Mouse (Mus musculus): Measurements from ENCODE around the gene Baat.
"Not testable (repeated sequence)": the region's sequence is repeated elsewhere in the genome, so short reads cannot be mapped to it uniquely, and the experiment has no call there.

Baat gene

GRCm38 (mm10) chr4:49485442-49485841, 20.9 kb downstream of the Baat start:
- DNase-seq (ENCODE audit: low spot score in 2 of 2) = no peak

DNA sequence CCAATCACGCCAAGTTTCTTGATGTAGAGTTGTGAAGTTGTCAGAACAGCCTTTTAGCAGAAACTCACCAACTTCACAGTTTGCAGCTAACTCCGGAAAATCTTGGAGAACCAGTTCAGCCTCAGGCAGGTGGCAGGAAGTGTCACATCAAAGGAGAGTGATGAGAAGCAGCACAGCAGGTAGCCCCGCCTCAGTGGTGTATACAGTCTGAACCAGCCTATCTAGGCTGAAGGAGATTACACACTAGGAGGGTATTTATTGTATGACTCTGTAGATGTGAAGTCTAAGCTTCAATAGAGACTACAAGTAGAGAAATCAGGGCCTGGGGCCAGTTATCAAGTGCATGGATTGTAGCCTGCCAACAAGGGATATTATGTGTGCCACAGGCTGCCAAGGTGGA, 25.5 kb downstream of the Baat start:
- no peak for DNase-seq (ENCODE audit: low spot score in 2 of 2)

- no peak for DNase-seq (ENCODE audit: low spot score in 2 of 2)
These were observed 26.1 kb downstream of the Baat start for GRCm38 (mm10) chr4:49480104-49480760.

GRCm38 (mm10) chr4:49479035-49479434, 27.3 kb downstream of the Baat start:
- DNase-seq (ENCODE audit: low spot score in 2 of 2) = not testable (repeated sequence)

DNA sequence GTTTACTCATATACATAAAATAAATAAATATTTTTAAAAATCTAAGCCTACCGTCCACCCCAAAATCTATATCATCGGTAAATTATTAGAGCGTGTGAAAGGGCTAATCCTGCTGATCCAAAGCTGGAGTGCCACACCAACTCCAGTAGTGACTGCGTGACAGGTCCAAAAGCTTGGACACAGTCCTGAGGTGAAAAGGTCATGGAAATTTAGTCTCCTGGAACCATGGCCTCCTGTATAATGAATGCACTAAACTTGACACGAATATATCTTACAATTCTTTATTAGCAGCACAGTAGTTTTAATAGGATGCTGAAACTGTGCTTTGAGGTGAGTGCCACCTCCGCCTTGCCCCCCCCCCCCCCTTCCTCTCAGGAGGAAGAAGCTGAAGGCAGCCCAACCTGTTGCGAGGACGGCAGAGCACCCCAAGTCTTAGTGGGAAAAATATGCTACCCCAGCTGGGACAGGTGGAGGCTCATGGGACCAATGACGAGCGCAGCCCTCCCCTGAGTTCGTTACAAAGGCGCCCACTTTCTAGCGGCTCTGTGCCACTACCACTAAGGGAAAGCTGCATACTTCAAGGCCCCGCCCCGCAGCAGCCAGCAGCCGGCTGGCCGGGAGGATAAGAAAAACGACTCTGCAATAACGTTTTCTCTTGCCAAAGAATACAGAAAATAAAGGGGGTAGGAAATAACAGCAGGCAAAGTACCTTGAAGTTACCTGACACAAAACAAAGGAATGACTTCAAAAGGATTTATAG, 28.1 kb downstream of the Baat start:
- no peak for DNase-seq (ENCODE audit: low spot score in 2 of 2)

GRCm38 (mm10) chr4:49474583-49474982, 31.8 kb downstream of the Baat start:
- DNase-seq (ENCODE audit: low spot score in 2 of 2) = no peak

GRCm38 (mm10) chr4:49473435-49474100, 32.8 kb downstream of the Baat start, which contains the start of gene Acnat1:
Acnat1 (minus strand) TSS chr4:49473912.
- DNase-seq (ENCODE audit: low spot score in 2 of 2) = no peak

DNA sequence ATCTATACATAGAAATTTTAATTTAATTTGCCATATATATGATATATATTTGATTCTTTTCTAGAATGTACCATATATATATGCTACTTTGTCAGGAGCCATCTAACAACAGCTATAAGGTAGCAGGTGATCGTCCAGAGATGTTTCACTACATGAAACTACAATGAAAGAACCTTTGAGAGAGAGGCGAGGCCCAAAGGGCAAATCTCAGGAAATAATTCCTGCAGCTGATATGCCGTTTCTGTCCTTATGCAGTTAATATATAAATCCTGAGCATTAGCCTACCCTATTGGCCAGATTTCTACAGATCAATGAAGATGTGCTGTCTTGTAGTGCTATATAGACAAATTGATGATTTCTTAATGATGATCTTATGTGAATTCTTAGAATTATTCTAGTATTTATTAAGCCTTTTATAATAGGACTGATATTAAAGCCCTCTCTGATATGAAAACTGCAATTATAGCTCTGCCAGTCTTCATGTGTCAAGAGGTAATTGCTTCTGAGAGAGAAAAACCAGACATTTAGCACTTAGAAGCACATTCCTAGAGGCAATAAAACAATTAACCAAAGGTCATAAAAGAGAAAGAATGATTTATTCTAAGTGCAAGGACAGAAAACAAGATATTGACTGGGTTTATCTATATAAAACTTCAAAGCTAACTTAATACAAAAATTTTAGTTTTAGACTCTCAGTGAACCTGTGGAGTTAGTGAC, 36.8 kb downstream of the Baat start:
- DNase-seq (ENCODE audit: low spot score in 2 of 2) = no peak

DNA sequence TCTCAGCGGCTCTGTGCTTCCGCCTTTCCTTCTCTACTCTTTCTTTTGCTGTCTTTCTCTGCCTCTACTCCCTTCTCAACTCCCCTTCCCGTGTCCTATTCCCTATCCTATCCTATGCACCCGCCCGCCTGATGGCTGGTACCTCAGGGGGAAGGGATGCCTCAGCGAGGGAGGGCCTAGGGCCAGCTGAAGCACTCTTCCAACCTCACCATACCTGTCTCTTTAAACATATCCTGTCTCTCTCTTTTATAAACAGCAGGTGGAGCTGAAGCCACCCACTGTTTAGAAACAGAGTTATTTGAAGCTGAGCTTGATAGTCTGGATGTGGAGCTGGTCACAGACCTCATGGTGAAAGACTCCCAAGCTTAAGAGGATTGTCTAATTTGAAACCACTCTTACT, 39.0 kb downstream of the Baat start:
- DNase-seq (ENCODE audit: low spot score in 2 of 2) = no peak

DNA sequence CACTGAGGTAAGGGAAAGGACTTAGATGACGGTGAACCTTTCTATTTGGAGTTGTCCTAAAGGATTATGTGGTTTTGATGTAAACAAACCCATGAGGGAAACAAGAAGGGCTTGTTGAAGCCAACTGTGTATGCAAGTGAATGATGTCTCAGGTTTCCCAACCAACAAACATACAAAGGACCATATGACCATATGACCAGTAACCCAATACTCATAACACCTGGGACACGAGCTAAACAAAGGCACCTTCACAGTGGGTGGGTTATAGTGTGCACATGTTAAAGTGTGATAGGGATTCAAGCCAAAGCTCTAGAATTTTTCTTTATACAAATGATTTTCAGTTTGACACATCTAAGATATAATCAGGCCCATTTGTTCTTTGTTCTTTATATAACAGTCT, 50.2 kb downstream of the Baat start:
- no peak for DNase-seq (ENCODE audit: low spot score in 2 of 2)

DNA sequence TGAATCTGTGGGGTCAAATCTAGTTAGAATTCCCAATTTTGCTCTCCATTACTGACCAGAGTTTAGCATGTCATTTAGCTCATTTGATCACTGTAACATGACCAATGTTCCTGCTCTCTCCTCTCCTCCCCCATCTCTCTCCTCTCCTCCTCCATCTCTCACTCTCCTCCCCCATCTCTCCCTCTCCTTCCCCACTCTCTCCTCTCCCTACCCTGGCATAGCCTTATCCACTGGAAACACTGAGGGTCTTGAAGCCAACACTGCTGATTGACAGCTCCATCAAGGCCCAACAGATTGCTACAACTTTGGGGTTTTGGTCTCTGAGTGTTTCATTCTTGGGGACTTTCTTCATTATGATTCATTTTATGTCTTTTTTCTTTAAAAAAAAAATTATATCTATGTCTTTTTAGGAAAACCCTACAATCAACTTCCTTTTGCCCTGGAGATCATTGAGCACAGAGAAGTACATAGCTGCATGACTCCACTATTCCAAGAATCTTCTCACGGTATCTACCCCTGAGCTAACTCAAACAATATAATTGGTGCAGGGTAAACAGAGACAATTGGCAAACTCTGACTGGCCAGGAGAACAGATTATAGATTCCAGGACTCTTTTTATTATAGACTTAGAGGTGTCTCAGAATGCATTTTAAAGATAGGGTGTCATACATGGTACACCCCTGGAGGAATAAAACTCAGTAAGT, 54.4 kb downstream of the Baat start:
- DNase-seq (ENCODE audit: low spot score in 2 of 2) = no peak

GRCm38 (mm10) chr4:49451133-49451847, 55.1 kb downstream of the Baat start:
- DNase-seq (ENCODE audit: low spot score in 2 of 2) = not testable (repeated sequence)
